Mouse (Mus musculus) layer of hippocampus, adult 2 months (tissue): ENCODE results near the gene Sp7. TPM values are rescaled to one million over a fixed set of nuclear protein-coding genes. Genes with fewer than 3 reads are reported as not detected.

Source experiments
- DNase-seq, 2 experiments: peaks; one replicate each; pipeline ENCODE4 v3.0.0; 2022; ENCODE audit warnings: low spot score in 2 of 2
- H3K27ac ChIP-seq: fragments of 200-600 bp; 2 replicates; pipeline ENCODE4 v1.8.1; 2022
- H3K4me3 ChIP-seq: fragments of 200-600 bp; 2 replicates; pipeline ENCODE4 v1.8.1; 2022; ENCODE audit warnings: mild to moderate bottlenecking
- CTCF ChIP-seq: fragments of 200-600 bp; conservative IDR thresholded peaks from 2 replicates; pipeline ENCODE4 v1.8.1; 2022; ENCODE audit warnings: antibody characterized with exemption, mild to moderate bottlenecking, moderate library complexity
- total RNA-seq, 2 experiments: library from RNA; stranded (reverse); gene quantifications; 2 replicates each; pipeline ENCODE4 v1.2.3; 2021

Gene Sp7
- total RNA-seq, 2 experiments from 2014 or later = 0.32 to 0.49 TPM

DNA sequence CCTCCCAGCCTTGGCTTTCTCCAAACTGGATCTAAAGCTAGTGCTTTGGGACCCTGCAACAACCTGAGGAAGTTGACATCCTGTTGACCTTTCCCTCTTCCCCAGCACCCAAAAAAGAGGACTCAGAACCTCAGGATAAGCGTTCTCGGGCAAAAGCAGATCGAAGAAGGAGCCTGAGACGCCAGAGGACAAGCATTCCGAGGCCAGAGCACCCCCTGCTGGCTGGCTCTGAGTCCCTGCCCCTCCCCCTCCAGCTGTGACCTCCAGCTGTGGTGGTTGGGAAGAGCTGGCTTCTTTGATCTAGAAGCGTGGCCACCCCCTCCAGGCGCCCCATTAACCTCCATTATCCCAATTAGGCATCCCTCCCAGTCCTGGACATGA is 10.2 kb upstream of the Sp7 start:
- Histone ChIP-seq H3K4me3 (peak overlapping the region; percentile 73), H3K27ac (peak overlapping the region; percentile 91)
- DNase-seq = peak in 1 of 2 experiments; percentile 71
- peak; percentile 93 for TF ChIP-seq CTCF

GRCm38 (mm10) chr15:102376453-102377162 is 9.6 kb upstream of the Sp7 start:
- Histone ChIP-seq H3K27ac (peak overlapping the region; percentile 91), H3K4me3 (peak overlapping the region; percentile 73)
- peak in 1 of 2 experiments; percentile 18 for DNase-seq
- TF ChIP-seq CTCF = no peak

- no peak for DNase-seq
- Histone ChIP-seq H3K4me3 (no peak overlapping the region), H3K27ac (no peak overlapping the region)
- TF ChIP-seq CTCF = no peak
These were observed 3.7 kb upstream of the Sp7 start for GRCm38 (mm10) chr15:102370727-102371126.

DNA sequence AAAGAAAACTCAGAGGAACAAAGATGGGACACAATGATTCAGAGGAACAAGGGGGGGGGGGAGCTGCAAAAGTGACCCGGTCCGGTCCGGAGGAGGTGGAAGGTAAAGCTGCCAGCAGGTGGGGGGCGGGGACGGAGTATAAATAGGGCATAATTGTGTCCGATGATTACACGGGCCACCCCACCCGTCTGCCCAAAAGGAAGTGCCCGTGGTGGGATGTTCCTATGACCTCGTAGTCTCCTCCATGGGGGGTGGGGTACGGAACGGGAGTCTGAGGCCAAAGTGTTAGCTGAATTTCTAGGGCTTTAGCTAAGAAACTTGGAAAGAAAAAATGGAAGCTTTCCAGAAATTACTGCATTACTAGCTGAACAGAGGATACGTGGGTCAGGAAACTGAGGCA is 3.0 kb upstream of the Sp7 start:
- no peak for TF ChIP-seq CTCF
- H3K4me3 ChIP-seq = no peak overlapping the region
- no peak for DNase-seq
- H3K27ac ChIP-seq = no peak overlapping the region

DNA sequence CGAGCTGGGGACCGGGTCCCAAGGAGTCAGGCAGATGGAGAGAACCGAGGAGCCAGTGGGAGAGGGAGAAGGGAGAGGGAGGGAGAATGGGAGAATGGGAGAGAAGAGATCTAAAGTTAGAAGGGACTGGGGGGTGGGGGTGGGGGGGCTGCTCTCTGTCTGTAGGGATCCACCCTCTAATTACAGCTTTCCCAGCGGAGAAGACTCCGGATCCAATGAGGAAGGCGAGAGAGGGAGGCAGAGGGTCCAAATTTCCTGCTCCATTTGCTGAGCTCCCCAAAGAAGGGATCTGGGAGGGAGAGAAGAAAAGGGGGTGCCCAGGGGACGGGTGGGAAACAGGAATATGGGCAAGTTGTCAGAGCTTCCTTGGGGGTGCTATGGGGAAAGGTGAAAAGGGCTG is 744 bp downstream of the Sp7 start:
- Histone ChIP-seq H3K4me3 (no peak overlapping the region), H3K27ac (no peak overlapping the region)
- TF ChIP-seq CTCF = no peak
- no peak for DNase-seq

- no peak for DNase-seq
- no peak overlapping the region for H3K4me3 ChIP-seq
- no peak overlapping the region for H3K27ac ChIP-seq
- no peak for TF ChIP-seq CTCF
These were observed 2.3 kb downstream of the Sp7 start for GRCm38 (mm10) chr15:102364678-102365077.

DNA sequence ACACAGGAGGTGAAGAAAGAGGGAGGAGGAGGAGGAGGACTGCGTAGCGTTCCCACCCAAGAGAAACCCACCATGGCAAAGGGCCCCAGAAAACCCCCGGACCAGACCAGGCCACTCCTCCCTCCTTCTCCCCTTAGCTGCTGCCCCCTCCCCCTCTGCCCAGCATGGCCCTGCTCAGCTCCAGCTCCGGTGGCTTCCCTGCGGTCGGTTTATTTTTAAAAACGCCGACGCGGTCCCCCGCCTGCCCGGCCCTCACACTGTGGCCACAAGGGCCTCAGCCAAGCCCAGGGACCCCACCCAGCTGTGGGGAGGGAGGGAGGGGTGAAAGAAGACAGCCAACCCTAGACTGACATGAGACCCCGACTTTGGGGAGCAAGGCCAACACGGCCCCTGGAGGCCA is 4.3 kb downstream of the Sp7 start:
- no peak for TF ChIP-seq CTCF
- H3K4me3 ChIP-seq = no peak overlapping the region
- H3K27ac ChIP-seq = no peak overlapping the region
- no peak for DNase-seq

DNA sequence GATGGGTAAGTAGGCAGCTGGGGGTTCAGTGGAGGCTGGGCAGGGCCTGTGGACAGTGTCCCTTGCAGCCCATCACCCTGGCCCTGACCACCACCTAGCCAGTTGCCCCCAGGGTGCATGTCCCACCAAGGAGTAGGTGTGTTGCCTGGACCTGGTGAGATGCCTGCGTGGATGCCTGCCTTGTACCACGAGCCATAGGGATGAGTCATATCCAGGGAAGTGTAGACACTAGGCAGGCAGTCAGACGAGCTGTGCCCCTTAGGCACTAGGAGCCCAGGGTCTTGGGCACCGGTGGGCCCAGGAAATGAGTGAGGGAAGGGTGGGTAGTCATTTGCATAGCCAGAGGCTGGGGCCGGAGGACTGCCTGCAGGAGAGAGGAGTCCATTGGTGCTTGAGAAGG is 8.1 kb downstream of the Sp7 start:
- TF ChIP-seq CTCF = no peak
- no peak overlapping the region for H3K27ac ChIP-seq
- no peak for DNase-seq
- no peak overlapping the region for H3K4me3 ChIP-seq

GRCm38 (mm10) chr15:102358126-102358525 is 8.9 kb downstream of the Sp7 start:
- H3K4me3 ChIP-seq = no peak overlapping the region
- no peak for DNase-seq
- TF ChIP-seq CTCF = no peak

DNA sequence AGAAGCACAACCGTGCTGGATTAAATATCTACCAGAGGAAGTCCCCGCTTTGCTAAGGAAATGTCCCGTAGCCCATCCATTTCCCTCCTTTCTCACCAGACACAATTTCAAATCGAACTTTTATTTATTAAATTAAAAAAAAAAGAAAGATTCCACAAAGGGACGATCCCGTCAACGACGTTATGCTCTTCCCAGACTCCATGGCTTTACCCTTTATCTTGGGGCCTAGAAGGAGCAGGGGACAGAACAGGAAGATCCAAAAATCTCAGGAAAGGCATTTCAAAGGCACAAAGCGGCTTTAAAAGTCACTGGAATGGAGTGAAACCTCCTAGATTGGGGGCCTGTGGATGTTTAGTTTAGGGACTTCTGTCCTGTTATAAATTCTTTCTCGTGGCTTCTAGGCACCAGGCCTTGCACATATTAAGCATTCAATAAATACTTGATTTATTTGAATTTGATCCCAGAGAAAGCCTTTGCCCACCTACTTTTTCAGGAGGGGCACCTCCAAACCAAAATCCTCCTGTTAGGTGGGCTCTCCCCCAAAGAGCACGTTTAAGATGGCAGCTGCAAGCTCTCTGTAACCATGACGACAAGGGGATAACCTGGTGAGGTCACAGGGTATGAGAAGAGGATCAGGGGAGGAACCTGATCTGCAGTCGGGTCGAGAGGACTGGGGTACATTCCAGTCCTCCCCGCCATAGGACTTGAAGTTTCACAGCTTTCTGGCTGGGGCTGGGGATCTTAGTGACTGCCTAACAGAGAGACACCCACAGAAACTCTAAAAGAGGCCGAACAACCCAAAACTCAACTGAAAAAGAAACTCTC is 10.3 kb downstream of the Sp7 start:
- Histone ChIP-seq H3K4me3 (no peak overlapping the region), H3K27ac (peak overlapping the region; percentile 91)
- DNase-seq = no peak
- no peak for TF ChIP-seq CTCF

More at GRCm38 (mm10) chr15:102358126-102358525, 8.9 kb downstream of the Sp7 start:
- peak overlapping the region; percentile 91; the same call in 1 of the 2 replicates for H3K27ac ChIP-seq

GRCm38 (mm10) chr15:102355871-102356441 is 11.0 kb downstream of the Sp7 start:
- Histone ChIP-seq H3K4me3 (peak overlapping the region; percentile 60), H3K27ac (peak overlapping the region; percentile 91)
- peak in 1 of 2 experiments; percentile 34 for DNase-seq
- no peak for TF ChIP-seq CTCF

- DNase-seq = no peak
- H3K4me3 ChIP-seq = peak overlapping the region; percentile 60
- H3K27ac ChIP-seq = peak overlapping the region; percentile 91
- TF ChIP-seq CTCF = peak; percentile 66
These were observed 11.7 kb downstream of the Sp7 start for GRCm38 (mm10) chr15:102355134-102355870.

DNA sequence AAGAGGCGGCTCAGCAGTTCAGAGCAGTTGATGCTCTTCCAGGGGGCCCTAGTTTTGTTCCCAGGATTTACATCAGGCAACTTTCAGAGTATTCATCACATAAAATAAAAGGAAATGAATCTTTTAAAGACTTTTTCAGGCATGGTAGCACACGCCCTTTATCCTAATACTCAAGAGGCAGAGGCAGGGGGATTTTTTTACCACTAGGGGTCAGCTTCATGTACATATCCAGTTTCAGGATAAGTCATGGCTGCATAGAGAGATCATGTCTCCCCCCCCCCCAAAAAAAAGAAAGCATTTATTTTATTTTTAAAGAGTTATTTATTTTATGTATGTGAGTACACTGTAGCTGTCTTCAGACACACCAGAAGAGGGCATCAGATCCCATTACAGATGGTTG is 13.0 kb downstream of the Sp7 start:
- Histone ChIP-seq H3K27ac (no peak overlapping the region), H3K4me3 (no peak overlapping the region)
- DNase-seq = no peak
- TF ChIP-seq CTCF = peak; percentile 49
